Mouse (Mus musculus): Measurements from ENCODE around the gene Tln1.
"Not testable (repeated sequence)": the region's sequence is repeated elsewhere in the genome, so short reads cannot be mapped to it uniquely, and the experiment has no call there.

Gene Tln1

GRCm38 (mm10) chr4:43506074-43506473 is 56.4 kb downstream of the Tln1 start:
- no peak for DNase-seq (ENCODE audit: low spot score in 2 of 2)

GRCm38 (mm10) chr4:43504269-43504668 is 58.2 kb downstream of the Tln1 start:
- DNase-seq (ENCODE audit: low spot score in 2 of 2) = no peak

GRCm38 (mm10) chr4:43503506-43503905 is 59.0 kb downstream of the Tln1 start:
- no peak for DNase-seq (ENCODE audit: low spot score in 2 of 2)

GRCm38 (mm10) chr4:43503041-43503440 is 59.5 kb downstream of the Tln1 start:
- DNase-seq (ENCODE audit: low spot score in 2 of 2) = no peak

- DNase-seq (ENCODE audit: low spot score in 2 of 2) = peak in 1 of 2 experiments; percentile 66
Observed at GRCm38 (mm10) chr4:43499407-43500333, 62.8 kb downstream of the Tln1 start, which contains the start of gene Arhgef39. Gene Arhgef39 (minus strand): TSS chr4:43499695.

DNA sequence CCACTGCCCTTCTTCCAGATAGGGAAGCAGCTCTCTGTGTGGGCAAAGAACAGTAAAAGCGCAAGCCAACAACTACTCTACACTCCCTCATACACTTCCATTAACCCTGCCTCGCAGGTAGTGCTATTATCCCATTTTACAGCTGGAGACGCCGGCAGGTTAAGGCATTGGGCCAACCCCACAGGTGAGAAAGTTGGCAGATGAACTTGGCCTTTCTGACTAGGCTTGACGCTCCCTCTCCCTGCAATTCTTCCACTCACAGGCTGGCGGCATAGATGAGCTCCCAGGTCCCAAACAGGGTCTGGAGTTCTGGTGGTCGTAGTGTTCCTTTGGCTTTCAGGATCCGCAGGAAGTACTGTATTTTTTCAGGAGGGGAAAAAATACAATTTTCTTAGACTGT is 63.5 kb downstream of the Tln1 start:
- DNase-seq (ENCODE audit: low spot score in 2 of 2) = no peak

DNA sequence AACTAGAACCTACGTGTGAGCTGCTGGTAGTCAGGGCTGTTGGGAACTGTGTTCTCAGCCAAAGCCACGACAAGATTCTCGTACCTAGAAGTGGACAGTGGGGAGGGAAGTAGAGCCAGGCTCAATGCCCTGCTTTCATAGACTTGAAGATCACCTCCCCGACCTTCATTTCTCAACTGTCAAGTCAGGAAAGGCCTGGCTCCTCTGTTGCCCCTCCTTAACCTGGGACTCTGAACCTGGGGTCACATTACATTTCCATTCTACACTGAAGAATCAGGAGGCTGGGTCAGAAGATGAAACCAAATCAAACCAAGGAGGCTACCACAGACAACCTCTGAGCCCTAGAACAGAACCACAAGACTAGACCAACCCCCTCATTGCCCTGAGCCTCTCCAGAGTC is 64.5 kb downstream of the Tln1 start:
- DNase-seq (ENCODE audit: low spot score in 2 of 2) = no peak

- no peak for DNase-seq (ENCODE audit: low spot score in 2 of 2)
Observed at GRCm38 (mm10) chr4:43497405-43497804, 65.1 kb downstream of the Tln1 start.

GRCm38 (mm10) chr4:43496587-43496986 is 65.9 kb downstream of the Tln1 start:
- no peak for DNase-seq (ENCODE audit: low spot score in 2 of 2)

GRCm38 (mm10) chr4:43493846-43494240 is 68.6 kb downstream of the Tln1 start:
- no peak for DNase-seq (ENCODE audit: low spot score in 2 of 2)

- peak; percentile 93 to 96 for DNase-seq (ENCODE audit: low spot score in 2 of 2)
Observed at GRCm38 (mm10) chr4:43493186-43493845, 69.2 kb downstream of the Tln1 start.

GRCm38 (mm10) chr4:43492821-43493185 is 69.7 kb downstream of the Tln1 start, which contains the start of gene Ccdc107:
Gene Ccdc107 (plus strand): TSS chr4:43492900.
- peak; percentile 92 for DNase-seq (ENCODE audit: low spot score in 2 of 2)

DNA sequence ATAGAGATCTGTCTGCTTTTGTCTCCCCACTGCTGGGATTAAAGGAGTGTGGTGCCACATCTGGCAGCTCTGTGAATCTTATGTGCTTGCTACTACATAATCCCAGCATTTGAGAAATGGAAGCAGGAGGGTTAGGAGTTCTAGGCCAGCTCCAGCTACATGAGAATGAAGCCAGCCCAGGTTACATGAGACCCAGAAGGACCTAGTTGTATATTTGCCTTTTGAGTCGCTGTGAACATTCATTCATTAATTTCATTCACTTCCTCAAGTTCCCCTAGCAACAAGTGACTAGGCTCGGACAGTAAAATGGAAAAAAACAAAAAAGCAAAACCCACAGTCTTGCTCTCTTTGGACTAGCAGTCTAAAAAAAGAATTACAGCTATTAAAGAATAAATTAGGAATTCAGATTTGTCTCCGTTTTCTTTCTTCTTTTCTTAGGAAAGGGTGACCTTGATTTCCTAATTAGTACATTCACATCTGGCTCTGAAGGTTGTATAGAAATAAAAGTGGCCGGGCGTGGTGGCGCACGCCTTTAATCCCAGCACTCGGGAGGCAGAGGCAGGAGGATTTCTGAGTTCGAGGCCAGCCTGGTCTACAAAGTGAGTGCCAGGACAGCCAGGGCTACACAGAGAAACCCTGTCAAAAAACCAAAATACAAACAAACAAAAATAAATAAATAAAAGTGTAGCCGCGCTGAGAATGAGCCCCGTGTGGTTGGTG is 70.2 kb downstream of the Tln1 start:
- no peak for DNase-seq (ENCODE audit: low spot score in 2 of 2)

- DNase-seq (ENCODE audit: low spot score in 2 of 2) = no peak
Observed at GRCm38 (mm10) chr4:43490801-43491200, 71.7 kb downstream of the Tln1 start.

DNA sequence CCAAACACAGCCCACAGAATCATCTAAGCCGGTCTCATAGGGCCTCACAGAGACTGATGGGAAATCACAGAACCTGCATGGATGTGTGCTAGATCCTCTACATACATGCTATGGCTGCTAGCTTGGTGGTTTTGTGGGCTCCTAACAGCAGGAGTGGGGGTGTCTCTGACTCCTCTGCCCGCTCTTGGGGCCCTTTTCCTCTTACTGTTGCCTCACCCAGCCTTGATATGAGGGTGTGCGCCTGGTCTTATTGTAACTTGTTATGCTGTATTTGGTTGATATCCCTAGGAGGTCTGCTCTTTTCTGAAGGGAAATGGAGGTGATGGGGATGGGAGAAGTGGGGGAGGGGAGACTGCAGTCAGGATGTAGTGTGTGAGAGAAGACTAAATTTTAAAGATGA is 72.9 kb downstream of the Tln1 start:
- no peak for DNase-seq (ENCODE audit: low spot score in 2 of 2)

GRCm38 (mm10) chr4:43485666-43486065 is 76.8 kb downstream of the Tln1 start:
- DNase-seq (ENCODE audit: low spot score in 2 of 2) = not testable (repeated sequence)

GRCm38 (mm10) chr4:43483535-43484091 is 78.9 kb downstream of the Tln1 start, which contains the start of gene Sit1:
Gene Sit1 (minus strand): TSS chr4:43483734.
- no peak for DNase-seq (ENCODE audit: low spot score in 2 of 2)

DNA sequence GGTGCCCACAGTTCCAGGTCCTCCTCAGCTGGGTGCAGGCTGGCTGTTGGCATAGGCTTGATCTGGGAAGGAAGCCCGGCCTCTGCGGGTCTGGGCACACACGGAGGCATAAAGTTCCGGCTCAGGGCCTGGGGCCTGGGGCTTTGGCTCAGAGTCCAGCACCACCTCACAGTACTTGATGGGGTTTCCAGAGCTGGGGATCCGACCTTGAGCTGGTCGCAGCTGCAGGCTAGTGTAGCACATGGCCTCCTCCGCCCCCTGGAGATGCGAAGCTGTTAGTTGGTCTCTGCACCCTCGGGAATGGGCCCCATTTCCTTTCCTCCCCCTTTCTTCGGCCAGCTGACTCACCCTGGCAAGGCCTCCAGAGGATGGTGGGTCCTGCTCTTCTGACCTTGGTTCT is 79.9 kb downstream of the Tln1 start:
- DNase-seq (ENCODE audit: low spot score in 2 of 2) = no peak

DNA sequence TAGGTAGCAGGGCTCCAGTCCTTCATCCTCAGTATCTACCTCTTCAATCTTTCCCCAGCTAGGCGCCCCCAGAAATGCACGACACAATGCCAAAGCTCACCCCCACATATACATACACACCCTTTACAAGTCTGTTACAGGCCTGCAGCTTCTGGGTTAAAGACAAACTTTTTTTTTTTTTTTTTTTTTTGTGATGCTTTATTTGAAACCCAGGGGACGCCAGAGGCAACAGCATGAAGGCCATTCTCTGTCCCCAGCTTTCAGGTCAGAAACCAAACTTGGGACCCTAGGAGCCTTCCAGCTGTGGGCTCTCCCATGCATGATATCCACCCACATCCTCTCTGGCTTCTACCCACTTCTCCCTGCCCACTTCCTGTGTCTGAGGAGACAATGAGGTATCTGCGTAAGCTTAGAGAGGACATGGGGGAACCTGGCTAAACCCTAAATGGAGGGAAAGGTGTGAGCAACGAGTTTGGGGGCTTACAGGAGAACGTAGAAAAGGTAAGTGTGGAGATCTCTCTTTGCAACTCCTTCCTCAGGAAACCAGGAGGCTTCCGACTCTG is 80.5 kb downstream of the Tln1 start:
- DNase-seq (ENCODE audit: low spot score in 2 of 2) = no peak

Measured in frontal cortex, postnatal 14 days (tissue).